Mouse (Mus musculus) MEL (cell line): ENCODE measurements at regions not wholly inside any gene's neighbourhood (a gene's known extent, or its start where the extent isn't known, plus 50 kb on each side); places are given as distances from the start of the nearest gene placed in this dataset.

Experiments
- DNase-seq: peaks from one replicate; pipeline ENCODE4 v3.0.0; 2011; ENCODE audit warnings: low read depth, low spot score
- H3K27ac ChIP-seq: 2 replicates; pipeline ENCODE4 v1.5.1; 2012; ENCODE audit warnings: low read depth, mild to moderate bottlenecking, control low read depth, low read length, moderate library complexity; ENCODE audit not compliant: control insufficient read depth
- H3K27me3 ChIP-seq, 2 experiments: fragments of 150-350 bp in 1 of 2; sonication (generic) in 1 of 2; 2 replicates each; pipeline ENCODE4 v1.6.1; 2012; ENCODE audit warnings: low read length in 2 of 2, mild to moderate bottlenecking in 2 of 2, improper control_type of control experiment in 1 of 2, moderate library complexity in 1 of 2; ENCODE audit not compliant: insufficient read depth in 2 of 2, control insufficient read depth in 1 of 2
- H3K36me3 ChIP-seq, 2 experiments: 2 replicates each; pipeline ENCODE4 v1.6.1; 2012 to 2014; ENCODE audit warnings: low read length in 2 of 2, improper control_type of control experiment in 1 of 2, inconsistent platforms in 1 of 2, mild to moderate bottlenecking in 1 of 2; ENCODE audit not compliant: insufficient read depth in 2 of 2, control insufficient read depth in 1 of 2
- H3K4me1 ChIP-seq, 2 experiments: fragments of 150-350 bp in 1 of 2; sonication (generic) in 1 of 2; 2 replicates each; pipeline ENCODE4 v1.6.1; 2012; ENCODE audit warnings: low read length in 2 of 2, improper control_type of control experiment in 1 of 2, mild to moderate bottlenecking in 1 of 2; ENCODE audit not compliant: insufficient read depth in 2 of 2, control insufficient read depth in 1 of 2
- H3K4me3 ChIP-seq, 2 experiments: fragments of 150-350 bp in 1 of 2; sonication (generic) in 1 of 2; 2 replicates each; pipeline ENCODE4 v1.5.1; 2012; ENCODE audit warnings: low read depth in 2 of 2, low read length in 2 of 2, mild to moderate bottlenecking in 2 of 2, moderate library complexity in 2 of 2, control low read depth in 1 of 2, improper control_type of control experiment in 1 of 2; ENCODE audit not compliant: control insufficient read depth in 1 of 2, insufficient read depth in 1 of 2
- H3K79me2 ChIP-seq: 2 replicates; pipeline ENCODE4 v1.6.1; 2012; ENCODE audit warnings: mild to moderate bottlenecking, low read length, moderate library complexity; ENCODE audit not compliant: control insufficient read depth, poor library complexity, insufficient read depth
- H3K9ac ChIP-seq: 2 replicates; pipeline ENCODE4 v1.6.1; 2012; ENCODE audit warnings: low read depth, mild to moderate bottlenecking, control low read depth, low read length, moderate library complexity; ENCODE audit not compliant: control insufficient read depth, poor library complexity, severe bottlenecking
- H3K9me3 ChIP-seq: fragments of 150-350 bp; sonication (generic); replicated peaks from 2 replicates; pipeline ENCODE4 v1.6.1; 2012; ENCODE audit warnings: mild to moderate bottlenecking, low read length, improper control_type of control experiment, moderate library complexity; ENCODE audit not compliant: insufficient read depth
- BHLHE40 ChIP-seq: IDR thresholded peaks from 2 replicates; pipeline ENCODE4 v1.6.1; 2012; ENCODE audit warnings: low read depth, mild to moderate bottlenecking, inconsistent platforms, low read length, improper control_type of control experiment, borderline replicate concordance
- CHD1 ChIP-seq: IDR thresholded peaks from 2 replicates; pipeline ENCODE4 v1.6.1; 2012; ENCODE audit warnings: low read depth, mild to moderate bottlenecking, inconsistent platforms, low read length, improper control_type of control experiment
- E2F4 ChIP-seq: IDR thresholded peaks from 2 replicates; pipeline ENCODE4 v1.6.1; 2011; ENCODE audit warnings: low read depth, low read length, improper control_type of control experiment, borderline replicate concordance
- ELF1 ChIP-seq: IDR thresholded peaks from 2 replicates; pipeline ENCODE4 v1.6.1; 2014; ENCODE audit warnings: low read depth, mild to moderate bottlenecking, inconsistent platforms, low read length, improper control_type of control experiment, moderate library complexity
- EP300 ChIP-seq, 2 experiments: IDR thresholded peaks; 2 replicates each; pipeline ENCODE4 v1.6.1; 2011; ENCODE audit warnings: improper control_type of control experiment in 2 of 2, low read length in 2 of 2, low read depth in 1 of 2, mild to moderate bottlenecking in 1 of 2
- ETS1 ChIP-seq: IDR thresholded peaks from 2 replicates; pipeline ENCODE4 v1.6.1; 2012; ENCODE audit warnings: low read depth, mild to moderate bottlenecking, inconsistent platforms, low read length, improper control_type of control experiment, moderate library complexity
- GABPA ChIP-seq: IDR thresholded peaks from 2 replicates; pipeline ENCODE4 v1.6.1; 2012; ENCODE audit warnings: low read depth, mild to moderate bottlenecking, inconsistent platforms, low read length, improper control_type of control experiment, moderate library complexity
- GATA1 ChIP-seq: IDR thresholded peaks from 2 replicates; pipeline ENCODE4 v1.6.1; 2011; ENCODE audit warnings: low read depth, low read length, improper control_type of control experiment
- KAT2A ChIP-seq: conservative IDR thresholded peaks from 2 replicates; pipeline ENCODE4 v1.6.1; 2012; ENCODE audit warnings: low read depth, low read length, improper control_type of control experiment, inconsistent platforms
- MAFK ChIP-seq: IDR thresholded peaks from 2 replicates; pipeline ENCODE4 v1.6.1; 2011; ENCODE audit warnings: low read depth, mild to moderate bottlenecking, low read length, improper control_type of control experiment, borderline replicate concordance
- MAX ChIP-seq: IDR thresholded peaks from 2 replicates; pipeline ENCODE4 v1.6.1; 2011; ENCODE audit warnings: low read length, improper control_type of control experiment
- MYC ChIP-seq: IDR thresholded peaks from 2 replicates; pipeline ENCODE4 v1.6.1; 2011; ENCODE audit warnings: low read depth, mild to moderate bottlenecking, low read length, improper control_type of control experiment, moderate library complexity
- POLR2AphosphoS5 ChIP-seq: IDR thresholded peaks from 2 replicates; pipeline ENCODE4 v1.6.1; 2012; ENCODE audit warnings: low read depth, borderline replicate concordance, mild to moderate bottlenecking, inconsistent platforms, low read length, moderate library complexity, mixed read lengths
- RAD21 ChIP-seq: IDR thresholded peaks from 2 replicates; pipeline ENCODE4 v1.6.1; 2011; ENCODE audit warnings: mild to moderate bottlenecking, low read depth, low read length, improper control_type of control experiment
- SIN3A ChIP-seq: IDR thresholded peaks from 2 replicates; pipeline ENCODE4 v1.6.1; 2012; ENCODE audit warnings: low read length, improper control_type of control experiment, inconsistent platforms
- SMC3 ChIP-seq: IDR thresholded peaks from 2 replicates; pipeline ENCODE4 v1.6.1; 2011; ENCODE audit warnings: low read depth, low read length, improper control_type of control experiment
- TAL1 ChIP-seq: IDR thresholded peaks from 2 replicates; pipeline ENCODE4 v1.6.1; 2012; ENCODE audit warnings: mild to moderate bottlenecking, inconsistent platforms, low read length, moderate library complexity, mixed read lengths
- TBP ChIP-seq: IDR thresholded peaks from 2 replicates; pipeline ENCODE4 v1.8.0; 2011; ENCODE audit warnings: low read depth, low read length, improper control_type of control experiment
- ZC3H11A ChIP-seq: IDR thresholded peaks from 2 replicates; pipeline ENCODE4 v1.6.1; 2012; ENCODE audit warnings: low read depth, mild to moderate bottlenecking, inconsistent platforms, low read length, improper control_type of control experiment
- ZKSCAN1 ChIP-seq: IDR thresholded peaks from 2 replicates; pipeline ENCODE4 v1.6.1; 2012; ENCODE audit warnings: low read depth, mild to moderate bottlenecking, inconsistent platforms, low read length, improper control_type of control experiment, moderate library complexity
- ZMIZ1 ChIP-seq: IDR thresholded peaks from 2 replicates; pipeline ENCODE4 v1.6.1; 2012; ENCODE audit warnings: low read depth, mild to moderate bottlenecking, inconsistent platforms, low read length, improper control_type of control experiment, moderate library complexity

DNA sequence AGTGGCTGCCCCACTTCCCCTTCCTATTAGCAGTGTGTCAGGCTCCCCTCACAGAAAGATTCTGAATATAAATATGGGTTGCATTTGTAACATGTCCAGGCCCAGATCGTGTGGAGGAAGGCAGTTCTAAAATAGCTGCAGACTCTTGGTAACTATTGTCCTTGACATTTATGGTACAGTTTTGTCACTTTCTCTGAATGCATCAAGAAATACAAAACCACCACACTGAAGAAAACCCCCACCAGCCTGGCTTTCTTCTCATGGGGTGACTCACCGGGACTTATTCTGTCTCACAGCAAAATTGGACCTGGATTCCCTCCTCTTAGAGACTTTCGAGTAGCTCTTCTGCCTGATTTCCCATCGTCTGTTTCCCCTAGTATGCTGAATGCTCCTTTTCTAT is 148.9 kb downstream of the Sec16b start:
- H3K79me2 ChIP-seq = no peaks in the 10 kb centered on the region
- TF ChIP-seq MYC = no peak
- no peak for TF ChIP-seq SIN3A
- TF ChIP-seq, all 39 proteins: peak for 0
- no peaks in the 10 kb centered on the region for H3K36me3 ChIP-seq

DNA sequence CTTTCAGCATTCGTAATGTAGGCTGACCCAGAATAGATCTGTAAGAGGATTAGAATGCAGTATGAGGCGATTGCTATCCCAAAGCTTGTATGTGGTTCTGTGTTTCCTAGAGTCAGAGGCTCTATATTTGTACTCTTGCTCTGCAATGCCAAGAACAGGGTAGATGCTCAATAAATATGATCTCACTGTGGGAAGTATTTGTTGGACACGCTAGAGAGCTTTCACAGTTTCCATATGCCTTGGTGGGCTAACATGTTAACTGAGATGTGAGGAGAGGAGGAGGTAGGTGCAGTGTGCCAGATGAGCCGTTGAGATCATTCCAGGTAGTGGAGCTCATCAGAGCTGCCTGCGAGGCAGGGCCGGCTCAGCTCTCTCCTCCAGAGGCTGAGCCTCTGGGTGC is 163.1 kb downstream of the Sec16b start:
- H3K4me1 ChIP-seq = no peaks in the 10 kb centered on the region
- TF ChIP-seq ZMIZ1 (no peak), EP300 (IDR thresholded peaks at IDR 0.05; ENCODE audit: low read depth in 1 of 2, low read length in 2 of 2) (no peak), POLR2AphosphoS5 (no peak), ZC3H11A (no peak), CHD1 (no peak), MAFK (no peak), GABPA (no peak), RAD21 (no peak), ELF1 (no peak), KAT2A (no peak), TBP (no peak), GATA1 (no peak), E2F4 (no peak), TAL1 (no peak), ETS1 (no peak), SMC3 (no peak), ZKSCAN1 (no peak), MAX (no peak), BHLHE40 (no peak)
- H3K27ac ChIP-seq = no peak overlapping the region
- no peaks in the 10 kb centered on the region for H3K36me3 ChIP-seq
- no peaks in the 10 kb centered on the region for H3K79me2 ChIP-seq
- no peak overlapping the region for H3K4me3 ChIP-seq
- no peaks in the 10 kb centered on the region for H3K9me3 ChIP-seq
- H3K27me3 ChIP-seq = no peaks in the 10 kb centered on the region
- no peak for DNase-seq
- no peak overlapping the region for H3K9ac ChIP-seq

More for the DNA sequence above, 148.9 kb downstream of the Sec16b start:
- H3K9me3 ChIP-seq = no peaks in the 10 kb centered on the region
- no peak overlapping the region for H3K9ac ChIP-seq
- no peaks in the 10 kb centered on the region; a peak in 1 of 4 replicates for H3K27me3 ChIP-seq
- no peak for DNase-seq
- no peaks in the 10 kb centered on the region for H3K4me1 ChIP-seq
- H3K27ac ChIP-seq = no peak overlapping the region
- H3K4me3 ChIP-seq = no peak overlapping the region
